Mouse (Mus musculus) kidney, embryonic 15.5 days (tissue): ENCODE measurements around the gene Lrba. TPM values are rescaled to one million over a fixed set of nuclear protein-coding genes. Genes with fewer than 3 reads are reported as not detected.

Source experiments
- ATAC-seq: fragments of 200-750 bp; cut with Nextera tagmentation; replicated peaks from 2 replicates; pipeline ENCODE4 v1.8.0; 2017; ENCODE audit warnings: moderate TSS enrichment; ENCODE audit not compliant: low FRiP score
- H3K27ac ChIP-seq: fragments of 300-500 bp; sonication (generic); 2 replicates; pipeline ENCODE4 v1.5.1; 2015; ENCODE audit warnings: mild to moderate bottlenecking, inconsistent platforms
- H3K27me3 ChIP-seq: fragments of 300-500 bp; sonication (generic); 2 replicates; pipeline ENCODE4 v1.6.1; 2015; ENCODE audit warnings: inconsistent platforms
- H3K36me3 ChIP-seq: fragments of 300-500 bp; sonication (generic); 2 replicates; pipeline ENCODE4 v1.6.1; 2015; ENCODE audit warnings: inconsistent platforms
- H3K4me1 ChIP-seq: fragments of 300-500 bp; sonication (generic); 2 replicates; pipeline ENCODE4 v1.6.1; 2015; ENCODE audit warnings: inconsistent platforms
- H3K4me2 ChIP-seq: fragments of 300-500 bp; sonication (generic); 2 replicates; pipeline ENCODE4 v1.6.1; 2015; ENCODE audit warnings: moderate library complexity, mild to moderate bottlenecking, inconsistent platforms
- H3K4me3 ChIP-seq: fragments of 300-500 bp; sonication (generic); replicated peaks from 2 replicates; pipeline ENCODE4 v1.5.1; 2015; ENCODE audit warnings: mild to moderate bottlenecking, inconsistent platforms
- H3K9ac ChIP-seq: fragments of 300-500 bp; sonication (generic); 2 replicates; pipeline ENCODE4 v1.6.1; 2015; ENCODE audit warnings: mild to moderate bottlenecking, inconsistent platforms
- H3K9me3 ChIP-seq: fragments of 300-500 bp; sonication (generic); replicated peaks from 2 replicates; pipeline ENCODE4 v1.6.1; 2016; ENCODE audit warnings: inconsistent platforms
- WGBS: fragments of 180-500 bp; shearing (Covaris S2); methylation state at CpG from one replicate; pipeline ENCODE4 v1.1.7; 2015; ENCODE audit warnings: mixed read lengths; 5-methylcytosine and 5-hydroxymethylcytosine counted together
- polyA plus RNA-seq: library from polyadenylated mRNA; unstranded; fragments of >200 nt; fragmentation: Nextera tagmentation; extraction: Ambion mirVana; gene quantifications from 2 replicates; pipeline ENCODE4 v1.2.1, GENCODE M21; 2015

Lrba gene
- polyA plus RNA-seq, 1 experiment from 2014 or later, result 7.6 TPM

DNA sequence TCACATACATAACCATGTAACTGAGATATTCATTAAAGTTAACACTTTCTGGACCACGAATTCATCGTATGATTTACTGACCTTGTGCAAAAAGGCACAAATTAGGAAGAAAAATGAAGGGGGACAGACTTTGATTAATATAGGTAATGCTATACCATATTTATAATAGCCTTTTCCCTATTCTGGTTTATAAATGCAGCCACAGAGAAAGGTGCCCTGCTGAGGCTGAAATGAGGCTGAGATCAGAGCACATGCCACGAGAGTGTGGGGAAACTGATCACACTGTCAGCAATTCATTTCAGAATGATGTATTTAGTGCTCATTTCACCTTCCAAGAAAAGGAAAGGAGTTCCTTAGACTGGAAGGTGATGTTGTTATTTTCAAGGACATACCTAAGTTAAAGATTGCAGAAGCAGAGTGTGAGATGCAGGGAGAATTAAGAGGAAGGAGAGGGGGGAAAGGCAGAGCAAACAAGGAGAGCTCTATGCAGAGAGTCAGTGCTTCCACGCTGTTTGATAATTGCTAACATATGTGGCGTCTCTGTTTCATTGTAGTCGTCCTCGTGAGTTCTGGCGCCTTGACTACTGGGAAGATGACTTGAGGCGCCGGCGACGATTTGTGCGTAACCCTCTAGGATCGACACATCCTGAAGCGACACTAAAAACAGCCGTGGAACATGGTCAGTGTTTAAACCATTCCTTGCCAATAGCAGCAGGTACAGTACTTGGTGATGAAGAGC lies 307.2 kb downstream of the Lrba start:
- WGBS, result 74% methylated on average over 16 of the region's 16 CpGs
- no peak for ATAC-seq
- Histone ChIP-seq H3K9me3 (no peaks in the 10 kb centered on the region), H3K4me1 (no peaks in the 10 kb centered on the region), H3K27me3 (no peaks in the 10 kb centered on the region), H3K27ac (no peak overlapping the region), H3K9ac (no peak overlapping the region), H3K4me2 (no peak overlapping the region), H3K36me3 (no peaks in the 10 kb centered on the region), H3K4me3 (no peak overlapping the region)

DNA sequence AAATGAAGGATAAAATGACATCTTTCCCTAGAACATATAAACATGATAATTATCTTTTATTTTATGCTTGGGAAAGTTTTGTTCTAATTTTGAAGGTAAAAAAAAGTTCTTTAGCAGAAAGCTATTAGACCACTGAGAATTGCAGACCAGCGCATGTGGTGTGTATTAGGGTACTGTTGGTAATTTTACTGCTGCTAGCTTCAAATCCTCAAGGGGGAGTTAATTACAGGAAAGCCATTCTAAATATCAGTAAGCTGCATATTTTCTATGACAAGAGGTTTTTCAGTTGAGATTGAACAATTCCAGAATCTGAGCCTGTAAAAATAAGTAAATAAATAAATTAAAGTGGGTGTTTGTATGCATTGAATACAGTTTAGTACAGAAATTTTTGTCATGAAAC lies 312.3 kb downstream of the Lrba start:
- WGBS, result 89% methylated on average over 1 of the region's 1 CpGs

DNA sequence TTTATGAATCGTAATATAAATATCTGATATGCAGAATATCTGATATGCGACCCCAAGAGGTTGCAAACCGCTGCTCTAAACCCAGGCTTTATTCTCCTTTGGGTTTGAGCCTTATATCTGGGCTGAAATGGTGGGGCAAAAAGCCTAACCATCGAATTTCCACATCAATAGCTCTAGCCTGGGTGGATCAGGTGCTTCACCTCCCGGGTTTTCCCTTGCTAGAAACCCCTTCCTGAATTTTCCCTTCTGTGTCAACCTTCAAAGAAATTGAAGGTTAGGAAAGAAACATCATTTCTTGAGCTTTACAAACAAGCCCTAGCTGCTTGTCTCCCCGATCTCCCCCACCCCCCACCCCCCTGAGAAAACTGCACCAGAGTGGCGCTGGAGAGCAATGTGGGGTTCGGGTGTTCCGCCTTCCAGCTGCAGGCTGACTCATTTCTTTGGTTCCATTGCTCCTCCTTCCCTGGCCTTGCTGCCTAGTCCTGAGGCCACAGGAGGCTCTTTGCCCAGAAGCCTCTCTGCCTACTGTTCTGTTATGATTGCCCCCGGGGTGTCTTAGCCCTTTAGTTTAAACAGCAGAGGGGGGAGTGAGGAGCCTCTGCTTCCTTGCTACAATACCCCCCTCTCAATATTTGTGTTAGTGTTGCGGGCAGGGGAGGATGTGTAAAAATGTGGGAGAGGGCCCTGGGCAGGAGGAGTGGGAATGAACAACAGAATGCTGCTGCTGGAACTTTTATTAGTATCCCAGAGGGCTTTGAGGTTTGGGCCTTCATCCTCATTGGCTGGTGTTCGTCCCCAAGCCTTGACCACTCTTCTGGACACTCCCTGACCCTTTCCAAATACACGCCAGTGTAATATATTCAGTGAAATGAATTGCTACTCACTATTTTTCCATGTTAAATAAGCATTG lies 314.4 kb downstream of the Lrba start:
- peaks cover 13% of the 10 kb centered on the region for H3K4me1 ChIP-seq
- 21% methylated on average over 13 of the region's 13 CpGs for WGBS
- peak overlapping the region; percentile 39 for H3K4me2 ChIP-seq
- peak; percentile 62 for ATAC-seq
- H3K9ac ChIP-seq, result no peak overlapping the region
- H3K4me3 ChIP-seq, result no peak overlapping the region
- H3K36me3 ChIP-seq, result no peaks in the 10 kb centered on the region
- H3K9me3 ChIP-seq, result no peaks in the 10 kb centered on the region
- H3K27ac ChIP-seq, result no peak overlapping the region
- peaks cover 42% of the 10 kb centered on the region for H3K27me3 ChIP-seq

More for the DNA sequence above, 312.3 kb downstream of the Lrba start:
- H3K9ac ChIP-seq, result no peak overlapping the region
- no peak overlapping the region for H3K4me2 ChIP-seq
- H3K4me3 ChIP-seq, result no peak overlapping the region
- H3K4me1 ChIP-seq, result peaks cover 13% of the 10 kb centered on the region
- no peaks in the 10 kb centered on the region for H3K36me3 ChIP-seq
- H3K27ac ChIP-seq, result no peak overlapping the region
- no peak for ATAC-seq
- H3K9me3 ChIP-seq, result no peaks in the 10 kb centered on the region
- peaks cover 27% of the 10 kb centered on the region for H3K27me3 ChIP-seq

DNA sequence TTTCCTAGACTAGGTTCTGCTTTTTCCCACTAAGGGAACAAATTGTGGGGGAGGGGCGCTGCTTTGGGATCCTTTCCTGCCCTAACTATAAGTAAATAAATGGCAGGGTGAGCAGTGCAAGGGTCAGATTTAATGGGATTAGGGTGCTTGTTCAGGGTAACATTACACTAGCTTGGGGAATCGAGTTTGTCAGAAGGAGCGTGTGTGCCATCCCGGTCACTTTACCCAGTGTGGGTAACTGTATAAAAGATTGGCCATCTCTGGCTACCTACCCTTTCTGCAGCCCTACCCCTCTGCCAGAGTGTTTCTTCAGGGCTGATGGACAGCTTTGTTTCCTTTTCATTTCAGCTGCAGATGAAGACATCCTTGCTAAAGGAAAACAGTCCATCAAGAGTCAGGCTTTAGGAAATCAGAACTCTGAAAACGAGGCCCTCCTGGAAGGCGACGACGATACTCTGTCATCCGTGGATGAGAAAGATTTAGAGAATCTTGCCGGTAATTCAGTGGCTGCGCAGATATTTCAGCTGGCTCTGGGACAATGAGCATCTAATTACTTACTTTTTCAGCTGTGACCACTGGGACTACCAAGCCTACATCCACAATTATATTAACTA lies 315.2 kb downstream of the Lrba start:
- peak; percentile 52 for ATAC-seq
- H3K9ac ChIP-seq, result no peak overlapping the region
- H3K4me3 ChIP-seq, result no peak overlapping the region
- H3K4me1 ChIP-seq, result peaks cover 13% of the 10 kb centered on the region
- WGBS, result 23% methylated on average over 11 of the region's 11 CpGs
- no peaks in the 10 kb centered on the region for H3K9me3 ChIP-seq
- H3K27me3 ChIP-seq, result peaks cover 46% of the 10 kb centered on the region
- H3K27ac ChIP-seq, result no peak overlapping the region
- no peaks in the 10 kb centered on the region for H3K36me3 ChIP-seq
- peak overlapping the region; percentile 39 for H3K4me2 ChIP-seq

DNA sequence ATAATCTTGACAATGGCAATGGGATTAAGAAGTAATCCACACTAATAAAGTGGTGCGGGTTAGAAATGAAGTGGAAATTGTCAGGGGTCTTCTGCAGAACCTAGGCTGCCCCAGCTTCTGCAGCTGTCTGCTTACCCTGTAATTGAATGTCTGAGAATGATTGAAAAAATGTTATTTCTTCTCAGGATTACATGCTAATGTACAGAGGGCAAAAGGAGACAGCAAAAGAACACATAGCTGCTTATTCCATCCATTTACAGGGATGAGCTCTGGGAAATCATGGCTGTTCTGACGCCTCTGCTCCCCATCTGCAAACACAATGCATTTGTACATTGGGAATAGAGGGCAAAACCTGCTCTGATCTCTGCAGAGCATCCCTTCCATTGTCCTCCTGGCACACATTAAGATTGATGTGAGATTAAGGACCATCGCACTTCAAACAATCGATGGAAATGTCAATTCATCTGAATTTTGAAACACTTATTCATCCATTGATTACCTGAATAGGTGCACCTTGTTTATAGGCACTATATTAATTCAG lies 316.7 kb downstream of the Lrba start:
- no peak overlapping the region for H3K9ac ChIP-seq
- H3K4me3 ChIP-seq, result no peak overlapping the region
- no peaks in the 10 kb centered on the region for H3K9me3 ChIP-seq
- peaks cover 16% of the 10 kb centered on the region for H3K4me1 ChIP-seq
- H3K27ac ChIP-seq, result no peak overlapping the region
- H3K4me2 ChIP-seq, result no peak overlapping the region
- H3K27me3 ChIP-seq, result peaks cover 53% of the 10 kb centered on the region
- no peak for ATAC-seq
- WGBS, result 75% methylated on average over 4 of the region's 4 CpGs
- H3K36me3 ChIP-seq, result no peaks in the 10 kb centered on the region

DNA sequence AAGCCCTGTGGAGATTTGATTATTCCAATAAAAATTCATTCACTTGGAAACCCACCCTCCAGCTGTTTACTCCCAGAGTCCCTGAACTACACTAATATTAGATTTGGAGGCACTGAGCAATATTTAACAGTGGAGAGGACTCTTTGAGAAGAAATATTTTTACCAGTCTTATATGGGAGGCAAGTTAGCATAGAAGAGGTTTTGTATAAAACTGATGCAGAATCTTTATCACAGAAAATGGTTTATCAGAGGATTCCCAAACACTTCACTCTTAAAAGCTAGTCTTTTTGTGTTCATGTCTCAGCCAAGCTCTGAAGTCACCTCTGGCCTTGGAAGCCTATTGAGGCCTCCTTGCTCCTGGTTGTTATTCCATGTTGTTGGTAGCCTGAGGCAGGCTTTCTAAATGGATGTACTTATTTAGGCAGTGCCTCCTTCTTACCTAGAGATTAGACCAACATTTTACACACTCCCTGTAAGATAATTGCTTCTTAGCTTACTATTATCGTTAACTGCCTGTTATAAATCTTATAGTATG lies 317.4 kb downstream of the Lrba start:
- Histone ChIP-seq H3K4me3 (no peak overlapping the region), H3K27ac (no peak overlapping the region)

DNA sequence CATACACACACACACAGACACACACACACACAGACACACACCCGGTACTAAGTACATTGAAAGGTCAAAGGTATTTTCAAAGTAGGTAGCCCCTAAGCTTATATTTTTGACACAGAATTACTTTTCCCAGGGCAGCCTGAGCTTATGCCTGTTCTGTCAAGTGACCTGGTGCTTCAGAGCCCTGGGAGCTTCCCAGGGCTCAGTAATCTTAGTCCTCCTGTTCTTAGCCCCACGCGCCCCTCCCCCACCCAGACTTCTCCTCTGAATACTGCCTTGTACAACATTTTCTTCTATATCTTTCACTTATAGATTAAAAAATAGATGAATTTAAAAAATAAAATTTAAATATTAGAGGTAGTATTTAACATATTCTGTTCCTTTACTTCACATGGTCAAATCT lies 320.3 kb downstream of the Lrba start:
- Histone ChIP-seq H3K4me3 (no peak overlapping the region), H3K9me3 (no peaks in the 10 kb centered on the region), H3K4me2 (no peak overlapping the region), H3K36me3 (no peaks in the 10 kb centered on the region), H3K9ac (no peak overlapping the region), H3K4me1 (peaks cover 23% of the 10 kb centered on the region), H3K27me3 (peaks cover 70% of the 10 kb centered on the region), H3K27ac (no peak overlapping the region)
- ATAC-seq, result no peak
- 39% methylated on average over 3 of the region's 3 CpGs for WGBS

More for the DNA sequence above, 317.4 kb downstream of the Lrba start:
- Histone ChIP-seq H3K9ac (no peak overlapping the region), H3K27me3 (peaks cover 61% of the 10 kb centered on the region), H3K9me3 (no peaks in the 10 kb centered on the region), H3K4me1 (peaks cover 24% of the 10 kb centered on the region), H3K36me3 (no peaks in the 10 kb centered on the region), H3K4me2 (no peak overlapping the region)
- 69% methylated on average over 1 of the region's 1 CpGs for WGBS
- ATAC-seq, result no peak

DNA sequence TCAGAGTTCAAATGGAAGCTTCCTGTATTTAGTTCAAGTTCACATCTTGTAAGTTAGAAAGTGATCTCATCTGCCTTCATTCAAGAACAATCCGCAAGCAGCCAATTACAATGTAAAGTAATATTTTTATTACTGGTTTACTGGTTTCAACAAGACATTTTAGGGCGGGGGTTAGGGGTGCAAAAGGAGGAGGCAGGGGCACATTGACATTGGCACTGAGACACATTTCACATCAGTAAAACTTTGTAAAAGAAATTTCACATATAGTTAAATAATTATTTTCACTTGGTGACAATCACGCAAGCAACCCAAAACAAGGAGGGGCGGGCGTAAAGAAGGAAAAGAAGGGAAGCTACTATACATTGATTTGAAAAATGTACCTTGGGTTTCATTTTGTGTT lies 321.5 kb downstream of the Lrba start:
- 30% methylated on average over 5 of the region's 5 CpGs for WGBS
- Histone ChIP-seq H3K9ac (no peak overlapping the region), H3K27me3 (peaks cover 76% of the 10 kb centered on the region)

DNA sequence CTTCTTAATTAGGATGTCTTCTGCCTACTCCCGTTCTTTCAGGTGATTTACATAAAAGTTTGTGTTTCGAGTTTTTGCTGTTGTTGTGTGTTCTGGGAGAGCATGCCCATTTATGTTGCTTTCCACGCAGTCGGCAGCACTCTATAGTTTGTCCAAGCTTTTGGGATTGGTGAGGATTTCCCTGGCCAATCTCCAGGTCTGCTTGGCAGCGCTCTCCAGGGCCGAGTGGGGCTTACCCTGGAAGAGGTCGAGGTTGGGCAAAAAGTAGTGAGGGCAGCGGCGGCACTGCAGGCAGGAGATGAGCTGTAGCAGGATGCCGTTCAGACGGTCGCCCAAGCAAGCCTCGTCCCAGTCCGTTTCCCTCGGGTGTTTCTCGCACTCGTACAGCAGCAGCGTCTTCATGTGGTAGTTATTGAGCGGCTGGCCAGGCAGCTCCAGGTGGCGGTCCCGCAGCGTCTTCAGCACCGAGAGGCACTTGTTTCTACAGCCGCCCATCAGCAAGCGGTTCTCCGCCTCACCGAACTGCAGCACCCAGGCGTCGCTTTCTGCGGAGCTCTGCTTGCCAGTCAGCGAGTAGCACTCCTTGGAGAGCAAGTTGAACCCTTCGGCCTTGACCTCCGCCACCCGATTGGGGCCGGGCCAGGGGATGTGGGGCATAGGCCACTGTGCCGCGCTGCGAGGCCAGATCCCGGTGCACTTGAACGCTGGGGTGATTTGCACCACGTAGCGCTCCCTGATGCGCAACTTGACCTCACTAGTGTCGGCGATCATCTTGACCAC lies 322.2 kb downstream of the Lrba start:
- Histone ChIP-seq H3K27me3 (peaks cover 78% of the 10 kb centered on the region), H3K4me2 (peak overlapping the region; percentile 63), H3K36me3 (no peaks in the 10 kb centered on the region), H3K4me3 (peak overlapping the region; percentile 40), H3K4me1 (peaks cover 28% of the 10 kb centered on the region), H3K9ac (no peak overlapping the region), H3K9me3 (no peaks in the 10 kb centered on the region), H3K27ac (no peak overlapping the region)
- ATAC-seq, result peak; percentile 59
- WGBS, result 1% methylated on average over 45 of the region's 45 CpGs

More for the DNA sequence above, 321.5 kb downstream of the Lrba start:
- Histone ChIP-seq H3K36me3 (no peaks in the 10 kb centered on the region), H3K4me1 (peaks cover 28% of the 10 kb centered on the region), H3K27ac (no peak overlapping the region), H3K4me3 (peak overlapping the region; percentile 40), H3K9me3 (no peaks in the 10 kb centered on the region), H3K4me2 (peak overlapping the region; percentile 63)
- no peak for ATAC-seq

DNA sequence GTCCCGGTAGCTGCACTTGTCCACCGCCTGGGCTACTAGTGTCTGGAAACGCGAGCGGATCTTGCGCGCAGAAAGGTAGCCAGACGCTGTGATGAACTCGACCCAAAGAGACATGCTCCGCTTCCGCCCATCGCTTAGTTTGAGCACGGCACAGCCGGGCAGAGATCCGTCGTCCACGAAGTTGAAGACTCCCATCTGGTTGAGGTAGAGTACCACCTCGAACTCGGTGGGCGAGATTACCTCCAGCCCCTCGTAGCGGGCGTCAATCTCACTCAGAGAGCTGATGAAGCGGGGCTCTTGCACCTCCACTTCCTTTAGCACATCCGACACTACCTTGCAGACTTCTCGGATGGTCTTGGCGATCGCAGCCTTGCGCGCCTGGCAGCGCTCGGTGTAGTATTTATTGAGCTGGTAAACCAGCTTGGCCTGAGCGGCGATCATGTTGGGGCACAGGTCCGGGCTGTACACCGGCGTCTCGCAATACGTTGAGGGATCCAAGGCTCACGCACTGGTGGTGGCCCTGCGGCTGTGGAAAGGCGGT lies 322.8 kb downstream of the Lrba start:
- peak overlapping the region; percentile 63 for H3K4me2 ChIP-seq
- no peaks in the 10 kb centered on the region for H3K36me3 ChIP-seq
- peak; percentile 38 for ATAC-seq
- H3K27me3 ChIP-seq, result peaks cover 80% of the 10 kb centered on the region
- 3% methylated on average over 42 of the region's 42 CpGs for WGBS
- peak overlapping the region; percentile 40 for H3K4me3 ChIP-seq
- no peaks in the 10 kb centered on the region for H3K9me3 ChIP-seq
- H3K27ac ChIP-seq, result no peak overlapping the region
- H3K9ac ChIP-seq, result no peak overlapping the region
- H3K4me1 ChIP-seq, result peaks cover 28% of the 10 kb centered on the region
